Mouse (Mus musculus) erythroblast, embryonic 14.5 days (primary cell): ENCODE measurements around the gene Extl2.

Source experiments
- GATA1 ChIP-seq: IDR thresholded peaks from 2 replicates; pipeline ENCODE4 v1.6.1; 2012; ENCODE audit warnings: low read length, inconsistent platforms, mixed read lengths
- TAL1 ChIP-seq: IDR thresholded peaks from 3 replicates; pipeline ENCODE4 v1.6.1; 2012; ENCODE audit warnings: low read length, inconsistent platforms, mixed read lengths

GRCm38 (mm10) chr3:116046000-116046399, 38.7 kb downstream of the Extl2 start:
- TF ChIP-seq TAL1 (no peak), GATA1 (no peak)
